In genomic region chr19:6979486-6980380, GRCm38 (mm10) we compare ENCODE assay signal across 8 mouse cellular contexts. TPM values are rescaled to one million over a fixed set of nuclear protein-coding genes. Genes with fewer than 3 reads are reported as not detected.
DNase-seq lines count a peak whose midpoint lies in the region; ATAC-seq lines count a peak whose summit lies in the region.

No protein-coding gene starts in this region.

- ATAC-seq in forebrain, embryonic 14.5 days: peak; percentile 87
- peak; percentile 90 for ATAC-seq in neural tube, embryonic 15.5 days (ENCODE audit: low FRiP score)

- under 1% methylated on average over 56 of the region's 59 CpGs for WGBS in forebrain, embryonic 14.5 days
- WGBS in neural tube, embryonic 15.5 days: under 1% methylated on average over 58 of the region's 59 CpGs

- H3K9ac ChIP-seq in forebrain, embryonic 14.5 days (ENCODE audit: low read length): peak overlapping the region; percentile 79
- H3K9ac ChIP-seq in neural tube, embryonic 15.5 days (replicated peaks): peak overlapping the region; percentile 74

- peak overlapping the region; percentile 91 for H3K27ac ChIP-seq in forebrain, embryonic 14.5 days (ENCODE audit: low read depth, low read length)
- H3K27ac ChIP-seq in neural tube, embryonic 15.5 days (replicated peaks): peak overlapping the region; percentile 99

- peak overlapping the region; percentile 64 for H3K4me3 ChIP-seq in forebrain, embryonic 14.5 days (ENCODE audit: low read depth, low read length)
- H3K4me3 ChIP-seq in neural tube, embryonic 15.5 days (replicated peaks): peak overlapping the region; percentile 71

- H3K9me3 ChIP-seq in forebrain, embryonic 14.5 days (replicated peaks; ENCODE audit: control insufficient read depth, low read length): no peaks in the 10 kb centered on the region
- H3K9me3 ChIP-seq in neural tube, embryonic 15.5 days (replicated peaks): no peaks in the 10 kb centered on the region

- DNase-seq in ES-CJ7 (ENCODE audit: low read depth, low spot score): peak; percentile 100
- peak; percentile 99 for DNase-seq in cerebellum, adult 11 months
- peak; percentile 99 for DNase-seq in forebrain, embryonic 14.5 days (ENCODE audit: low spot score)
- DNase-seq in heart, postnatal 14 days: peak; percentile 99 to 100
- peak; percentile 99 for DNase-seq in layer of hippocampus, adult 11-12 months (ENCODE audit: low spot score)
- peak; percentile 100 for DNase-seq in lung, adult 18-20 months
- DNase-seq in testis, postnatal 14 days (ENCODE audit: low spot score): peak; percentile 99

- H3K27me3 ChIP-seq in forebrain, embryonic 14.5 days (replicated peaks; ENCODE audit: control insufficient read depth, insufficient read depth, low read length): no peaks in the 10 kb centered on the region
- no peaks in the 10 kb centered on the region for H3K27me3 ChIP-seq in neural tube, embryonic 15.5 days (replicated peaks)

- H3K4me1 ChIP-seq in forebrain, embryonic 14.5 days (ENCODE audit: control insufficient read depth, insufficient read depth, low read length): peaks cover 26% of the 10 kb centered on the region
- H3K4me1 ChIP-seq in neural tube, embryonic 15.5 days: peaks cover 53% of the 10 kb centered on the region

- intact Hi-C loops in heart, postnatal 14 days (cut with DNase I): loop anchor here (2.0 kb wide), 2 partner anchors 41 to 57 kb away; no protein-coding TSS in a partner anchor

- peaks cover 38% of the 10 kb centered on the region for H3K36me3 ChIP-seq in forebrain, embryonic 14.5 days (ENCODE audit: control insufficient read depth, insufficient read depth, low read length)
- peaks cover 30% of the 10 kb centered on the region for H3K36me3 ChIP-seq in neural tube, embryonic 15.5 days

- H3K4me2 ChIP-seq in forebrain, embryonic 14.5 days (ENCODE audit: low read length): peak overlapping the region; percentile 78
- H3K4me2 ChIP-seq in neural tube, embryonic 15.5 days: peak overlapping the region; percentile 82

RNA-seq across cellular contexts. Expression of gene Fkbp2, which starts 0.6 kb away (rescaled TPM):
- polyA plus RNA-seq in forebrain, embryonic 14.5 days (2014; fragmentation: Nextera tagmentation; extraction: Ambion mirVana): 80.1 and 80.4 TPM in 2 replicates
- total RNA-seq in heart, postnatal 14 days (2021): 10 to 100 TPM; 13.6 to 14.2 TPM
- 174 and 190 TPM in 2 replicates for polyA plus RNA-seq in neural tube, embryonic 15.5 days (2015; fragmentation: Nextera tagmentation; extraction: Ambion mirVana)

RNA-seq across cellular contexts. Expression of gene Plcb3, which starts 3.5 kb away (rescaled TPM):
- 6.7 and 7.7 TPM in 2 replicates for polyA plus RNA-seq in forebrain, embryonic 14.5 days (2014; fragmentation: Nextera tagmentation; extraction: Ambion mirVana)
- total RNA-seq in heart, postnatal 14 days (2021): 10 to 100 TPM; 16.2 to 16.8 TPM
- polyA plus RNA-seq in neural tube, embryonic 15.5 days (2015; fragmentation: Nextera tagmentation; extraction: Ambion mirVana): 14.1 and 23.4 TPM in 2 replicates

RNA-seq across cellular contexts. Expression of gene Ppp1r14b, which starts 5.0 kb away (rescaled TPM):
- polyA plus RNA-seq in forebrain, embryonic 14.5 days (2014; fragmentation: Nextera tagmentation; extraction: Ambion mirVana): 180 and 194 TPM in 2 replicates
- total RNA-seq in heart, postnatal 14 days (2021): 100 to 1,000 TPM in 1 of 2 experiments, 10 to 100 TPM in 1; 89.8 to 120 TPM
- 141 and 159 TPM in 2 replicates for polyA plus RNA-seq in neural tube, embryonic 15.5 days (2015; fragmentation: Nextera tagmentation; extraction: Ambion mirVana)

RNA-seq across cellular contexts. Expression of gene Vegfb, which starts 7.7 kb away (rescaled TPM):
- polyA plus RNA-seq in forebrain, embryonic 14.5 days (2014; fragmentation: Nextera tagmentation; extraction: Ambion mirVana): 24.5 and 28.4 TPM in 2 replicates
- 100 to 1,000 TPM; 307 to 309 TPM for total RNA-seq in heart, postnatal 14 days (2021)
- 68.6 and 83.1 TPM in 2 replicates for polyA plus RNA-seq in neural tube, embryonic 15.5 days (2015; fragmentation: Nextera tagmentation; extraction: Ambion mirVana)

RNA-seq across cellular contexts. Expression of gene Dnajc4, which starts 12.6 kb away (rescaled TPM):
- 22.5 and 25.2 TPM in 2 replicates for polyA plus RNA-seq in forebrain, embryonic 14.5 days (2014; fragmentation: Nextera tagmentation; extraction: Ambion mirVana)
- 10 to 100 TPM; 54.8 to 62.7 TPM for total RNA-seq in heart, postnatal 14 days (2021)
- 24.8 and 28.1 TPM in 2 replicates for polyA plus RNA-seq in neural tube, embryonic 15.5 days (2015; fragmentation: Nextera tagmentation; extraction: Ambion mirVana)

Comparison
In these comparisons a context has a peak if more than half of its experiments do, and no peak if none do; other contexts are left out.
1. Peak in every context shown above with its lines: DNase-seq, ATAC-seq, H3K4me3 ChIP-seq and H3K27ac ChIP-seq.